Mouse (Mus musculus) limb, embryonic 14.5 days (tissue): ENCODE results near the gene Otud1. TPM values are rescaled to one million over a fixed set of nuclear protein-coding genes. Genes with fewer than 3 reads are reported as not detected.

Experiments
- ATAC-seq: fragments of 200-750 bp; cut with Nextera tagmentation; 2 replicates; pipeline ENCODE4 v1.8.0; 2017; ENCODE audit warnings: low read depth, moderate number of reproducible peaks, moderate TSS enrichment; ENCODE audit not compliant: low FRiP score
- DNase-seq: peaks from one replicate; pipeline ENCODE4 v3.0.0-alpha.2; 2015; ENCODE audit warnings: low spot score
- H3K27ac ChIP-seq: fragments of 300-500 bp; sonication (generic); replicated peaks from 2 replicates; pipeline ENCODE4 v1.5.1; 2014; ENCODE audit warnings: low read depth, mild to moderate bottlenecking, low read length, moderate library complexity, mixed read lengths
- H3K27me3 ChIP-seq: fragments of 300-500 bp; sonication (generic); 2 replicates; pipeline ENCODE4 v1.6.1; 2014; ENCODE audit warnings: low read length, mixed read lengths; ENCODE audit not compliant: control insufficient read depth, insufficient read depth
- H3K36me3 ChIP-seq: fragments of 300-500 bp; sonication (generic); 2 replicates; pipeline ENCODE4 v1.6.1; 2014; ENCODE audit warnings: mild to moderate bottlenecking, low read length, moderate library complexity, mixed read lengths; ENCODE audit not compliant: control insufficient read depth, insufficient read depth
- H3K4me1 ChIP-seq: fragments of 300-500 bp; sonication (generic); 2 replicates; pipeline ENCODE4 v1.6.1; 2014; ENCODE audit warnings: antibody characterized with exemption, low read length, mixed read lengths; ENCODE audit not compliant: control insufficient read depth, insufficient read depth
- H3K4me2 ChIP-seq: fragments of 300-500 bp; sonication (generic); replicated peaks from 2 replicates; pipeline ENCODE4 v1.6.1; 2014; ENCODE audit warnings: low read depth, mild to moderate bottlenecking, low read length, moderate library complexity; ENCODE audit not compliant: severe bottlenecking
- H3K4me3 ChIP-seq: fragments of 300-500 bp; sonication (generic); replicated peaks from 2 replicates; pipeline ENCODE4 v1.5.1; 2014; ENCODE audit warnings: low read length
- H3K9ac ChIP-seq: fragments of 300-500 bp; sonication (generic); 2 replicates; pipeline ENCODE4 v1.6.1; 2014; ENCODE audit warnings: mild to moderate bottlenecking, low read depth, low read length, moderate library complexity; ENCODE audit not compliant: severe bottlenecking
- H3K9me3 ChIP-seq: fragments of 300-500 bp; sonication (generic); 2 replicates; pipeline ENCODE4 v1.6.1; 2016; ENCODE audit warnings: low read length; ENCODE audit not compliant: control insufficient read depth
- POLR2A ChIP-seq: fragments of 200-500 bp; IDR thresholded peaks from 2 replicates; pipeline ENCODE4 v1.8.0; 2012; ENCODE audit warnings: inconsistent platforms, mild to moderate bottlenecking, moderate library complexity, borderline replicate concordance; ENCODE audit not compliant: insufficient read depth, insufficient read length; ENCODE audit errors: extremely low read depth
- WGBS: fragments of 180-500 bp; shearing (Covaris S2); extraction: QIAGEN DNeasy Blood & Tissue Kit; methylation state at CpG from one replicate; pipeline ENCODE4 v1.1.7; 2014; 5-methylcytosine and 5-hydroxymethylcytosine counted together
- polyA plus RNA-seq, 2 experiments: library from polyadenylated mRNA; depleted of rRNA in 1 of 2; stranded (reverse) in 1 of 2; unstranded in 1 of 2; fragments of >200 nt; fragmentation: Nextera tagmentation in 1 of 2; extraction: Ambion mirVana in 1 of 2; gene quantifications; 2 replicates each; pipeline versions ENCODE4 v1.2.1 to v1.2.3; 2012 to 2014

The Otud1 gene
- polyA plus RNA-seq, 2 experiments = 2.1 to 2.5 TPM

DNA sequence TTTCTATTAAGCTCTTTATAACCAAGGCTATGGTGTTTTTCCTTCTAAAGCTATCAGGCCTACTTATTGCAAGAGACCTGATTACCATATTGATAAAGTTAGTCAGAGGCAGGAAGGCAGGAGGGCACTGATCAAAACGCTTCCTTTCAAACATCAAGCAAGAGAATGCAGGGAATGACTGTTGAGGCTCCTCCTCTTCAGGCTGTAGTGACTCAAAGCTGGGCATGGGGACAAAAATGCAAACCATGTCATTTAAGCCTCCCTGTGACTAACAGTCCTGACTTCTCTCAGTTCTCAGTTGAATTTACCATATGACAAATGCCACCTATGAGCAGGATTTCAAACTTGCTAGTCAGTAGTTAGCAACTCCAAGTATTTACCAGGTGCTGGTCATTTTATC is 10.6 kb upstream of the Otud1 start:
- TF ChIP-seq POLR2A = no peak
- DNase-seq = no peak
- WGBS = 31% methylated on average over 1 of the region's 1 CpGs
- ATAC-seq = no peak
- Histone ChIP-seq H3K36me3 (no peaks in the 10 kb centered on the region), H3K4me3 (no peak overlapping the region), H3K27me3 (no peaks in the 10 kb centered on the region), H3K4me1 (no peaks in the 10 kb centered on the region), H3K9me3 (no peaks in the 10 kb centered on the region), H3K4me2 (no peak overlapping the region), H3K9ac (no peak overlapping the region), H3K27ac (no peak overlapping the region)

- no peak overlapping the region for H3K4me3 ChIP-seq
- TF ChIP-seq POLR2A = no peak
These were observed 1.1 kb upstream of the Otud1 start for GRCm38 (mm10) chr2:19656436-19656835.

DNA sequence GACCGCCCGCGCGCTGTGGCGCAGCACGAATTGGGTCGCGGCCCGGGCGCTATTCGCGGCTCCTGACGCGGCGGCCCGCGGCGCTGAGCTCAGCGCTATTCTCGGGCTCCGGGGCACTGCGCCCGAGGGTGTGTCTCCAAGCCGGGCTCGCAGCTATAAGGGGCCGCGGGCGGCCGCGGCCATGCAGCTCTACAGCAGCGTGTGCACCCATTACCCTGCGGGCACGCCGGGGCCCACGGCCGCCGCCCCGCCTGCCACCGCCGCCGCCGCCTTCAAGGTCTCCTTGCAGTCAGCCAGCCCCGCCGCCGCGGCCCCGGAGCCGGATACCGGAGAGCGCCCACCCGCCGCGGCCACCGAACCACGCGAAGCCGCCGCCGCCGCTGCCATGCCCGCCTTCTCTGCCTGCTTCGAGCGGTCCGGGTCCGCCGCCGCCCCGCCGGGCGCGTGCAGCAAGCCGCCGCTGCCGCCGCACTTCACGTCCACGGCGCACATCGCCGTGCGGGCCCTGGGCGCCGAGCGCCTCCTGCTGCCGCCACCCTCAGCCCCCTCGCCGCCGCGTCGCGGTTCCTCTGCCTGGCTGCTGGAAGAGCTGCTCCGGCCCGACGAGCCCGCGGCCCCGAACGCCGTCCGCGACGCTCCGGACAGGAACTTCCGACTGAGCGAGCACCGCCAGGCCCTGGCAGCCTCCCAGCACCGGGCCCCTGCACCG is 483 bp downstream of the Otud1 start:
- under 1% methylated on average over 27 of the region's 108 CpGs for WGBS
- peak overlapping the region; percentile 81 for H3K27ac ChIP-seq

More at GRCm38 (mm10) chr2:19656436-19656835, 1.1 kb upstream of the Otud1 start:
- Histone ChIP-seq H3K4me2 (peak overlapping the region; percentile 70), H3K36me3 (no peaks in the 10 kb centered on the region), H3K27me3 (peaks cover 12% of the 10 kb centered on the region), H3K9ac (no peak overlapping the region), H3K9me3 (no peaks in the 10 kb centered on the region), H3K4me1 (peaks cover 10% of the 10 kb centered on the region; the same call in 1 of the 2 replicates), H3K27ac (no peak overlapping the region)
- DNase-seq (no peak), ATAC-seq (no peak)
- 18% methylated on average over 5 of the region's 5 CpGs for WGBS

GRCm38 (mm10) chr2:19658661-19659384 is 1.3 kb downstream of the Otud1 start:
- no peak for ATAC-seq

More for the DNA sequence above, 483 bp downstream of the Otud1 start:
- Histone ChIP-seq H3K36me3 (no peaks in the 10 kb centered on the region), H3K27me3 (peaks cover 12% of the 10 kb centered on the region), H3K9ac (peak overlapping the region; percentile 71), H3K4me3 (peak overlapping the region; percentile 69), H3K4me1 (peaks cover 10% of the 10 kb centered on the region; the same call in 1 of the 2 replicates), H3K4me2 (peak overlapping the region; percentile 70), H3K9me3 (no peaks in the 10 kb centered on the region)
- ATAC-seq (peak; percentile 84), DNase-seq (peak; percentile 45)
- no peak for TF ChIP-seq POLR2A

GRCm38 (mm10) chr2:19660875-19661274 is 3.3 kb downstream of the Otud1 start:
- peaks cover 12% of the 10 kb centered on the region for H3K27me3 ChIP-seq
- no peak overlapping the region for H3K4me3 ChIP-seq
- H3K36me3 ChIP-seq = no peaks in the 10 kb centered on the region
- no peak overlapping the region for H3K27ac ChIP-seq
- TF ChIP-seq POLR2A = no peak
- peaks cover 10% of the 10 kb centered on the region; the same call in 1 of the 2 replicates for H3K4me1 ChIP-seq
- ATAC-seq (no peak), DNase-seq (no peak)
- no peak overlapping the region for H3K4me2 ChIP-seq
- H3K9ac ChIP-seq = no peak overlapping the region
- H3K9me3 ChIP-seq = no peaks in the 10 kb centered on the region

More at GRCm38 (mm10) chr2:19658661-19659384, 1.3 kb downstream of the Otud1 start:
- DNase-seq = no peak
- peaks cover 12% of the 10 kb centered on the region for H3K27me3 ChIP-seq
- H3K27ac ChIP-seq = no peak overlapping the region
- H3K4me1 ChIP-seq = peaks cover 10% of the 10 kb centered on the region; the same call in 1 of the 2 replicates
- H3K4me3 ChIP-seq = peak overlapping the region; percentile 69
- H3K9ac ChIP-seq = peak overlapping the region; percentile 71
- WGBS = 3% methylated on average over 49 of the region's 49 CpGs
- H3K36me3 ChIP-seq = no peaks in the 10 kb centered on the region
- H3K9me3 ChIP-seq = no peaks in the 10 kb centered on the region
- peak overlapping the region; percentile 70 for H3K4me2 ChIP-seq
- TF ChIP-seq POLR2A = no peak
